Mouse (Mus musculus) forebrain, embryonic 16.5 days (tissue): ENCODE results near the gene Hoxa6. TPM values are rescaled to one million over a fixed set of nuclear protein-coding genes. Genes with fewer than 3 reads are reported as not detected.
A peak's percentile ranks its signal among the peaks of the same experiment; 100 is the strongest.

ENCODE experiments used
- ATAC-seq: fragments of 200-750 bp; cut with Nextera tagmentation; 2 replicates; pipeline ENCODE4 v1.8.0; 2017; ENCODE audit warnings: mild to moderate bottlenecking, moderate library complexity
- H3K27ac ChIP-seq: fragments of 300-500 bp; sonication (generic); 2 replicates; pipeline ENCODE4 v1.5.1; 2014; ENCODE audit warnings: low read length, control low read depth
- H3K27me3 ChIP-seq: fragments of 300-500 bp; sonication (generic); replicated peaks from 2 replicates; pipeline ENCODE4 v1.6.1; 2014; ENCODE audit warnings: low read length; ENCODE audit not compliant: control insufficient read depth, insufficient read depth
- H3K36me3 ChIP-seq: fragments of 300-500 bp; sonication (generic); 2 replicates; pipeline ENCODE4 v1.6.1; 2014; ENCODE audit not compliant: control insufficient read depth, insufficient read depth
- H3K4me1 ChIP-seq: fragments of 300-500 bp; sonication (generic); replicated peaks from 2 replicates; pipeline ENCODE4 v1.6.1; 2014; ENCODE audit warnings: low read length; ENCODE audit not compliant: control insufficient read depth, insufficient read depth
- H3K4me2 ChIP-seq: fragments of 300-500 bp; sonication (generic); 2 replicates; pipeline ENCODE4 v1.6.1; 2014; ENCODE audit warnings: mild to moderate bottlenecking, low read length, control low read depth
- H3K4me3 ChIP-seq: fragments of 300-500 bp; sonication (generic); replicated peaks from 2 replicates; pipeline ENCODE4 v1.5.1; 2014; ENCODE audit warnings: mild to moderate bottlenecking, low read length, control low read depth
- H3K9ac ChIP-seq: fragments of 300-500 bp; sonication (generic); replicated peaks from 2 replicates; pipeline ENCODE4 v1.6.1; 2014; ENCODE audit warnings: low read depth, low read length, control low read depth
- H3K9me3 ChIP-seq: fragments of 300-500 bp; sonication (generic); 2 replicates; pipeline ENCODE4 v1.6.1; 2016; ENCODE audit warnings: low read length; ENCODE audit not compliant: control insufficient read depth
- WGBS: fragments of 180-500 bp; shearing (Covaris S2); extraction: QIAGEN DNeasy Blood & Tissue Kit; methylation state at CpG from one replicate; pipeline ENCODE4 v1.1.7; 2014; 5-methylcytosine and 5-hydroxymethylcytosine counted together
- polyA plus RNA-seq: library from polyadenylated mRNA; unstranded; fragments of >200 nt; fragmentation: Nextera tagmentation; extraction: Ambion mirVana; gene quantifications from 2 replicates; pipeline ENCODE4 v1.2.1, GENCODE M21; 2015

The Hoxa6 gene
- polyA plus RNA-seq, 1 experiment from 2014 or later, result not detected

DNA sequence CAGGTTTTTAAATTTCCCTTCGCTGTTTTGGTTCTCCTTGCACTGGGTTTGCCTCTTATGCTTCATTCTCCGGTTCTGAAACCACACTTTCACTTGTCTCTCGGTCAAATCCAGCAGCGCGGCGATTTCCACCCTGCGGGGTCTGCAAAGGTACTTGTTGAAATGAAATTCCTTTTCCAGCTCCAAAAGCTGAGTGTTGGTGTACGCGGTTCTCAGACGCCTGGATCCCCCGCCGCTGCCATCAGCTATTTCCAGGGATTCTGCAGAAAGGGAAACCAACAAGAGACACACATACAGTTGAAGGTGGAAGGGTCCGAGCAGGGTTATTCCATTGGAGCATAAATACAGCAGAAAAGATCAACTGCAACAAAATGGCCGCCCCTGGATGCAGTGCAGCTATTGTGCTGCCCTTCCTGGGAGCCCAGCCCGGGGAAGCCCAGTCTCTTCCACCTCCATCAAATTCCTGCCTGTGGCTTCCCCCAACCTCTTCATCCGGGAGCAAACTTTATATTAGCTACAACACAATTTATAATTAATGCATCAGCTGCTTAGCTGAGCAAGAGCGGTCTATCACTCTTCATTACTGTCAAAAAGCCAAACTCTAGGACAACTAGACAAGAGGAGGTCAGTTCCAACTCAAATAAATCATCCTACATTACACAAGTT is 45.0 kb downstream of the Hoxa6 start:
- ATAC-seq, result no peak
- under 1% methylated on average over 17 of the region's 17 CpGs for WGBS
- Histone ChIP-seq H3K4me2 (no peak overlapping the region), H3K4me1 (peaks cover 4% of the 10 kb centered on the region), H3K9ac (no peak overlapping the region), H3K27me3 (peaks cover 86% of the 10 kb centered on the region), H3K27ac (no peak overlapping the region), H3K9me3 (no peaks in the 10 kb centered on the region), H3K4me3 (no peak overlapping the region), H3K36me3 (no peaks in the 10 kb centered on the region)

DNA sequence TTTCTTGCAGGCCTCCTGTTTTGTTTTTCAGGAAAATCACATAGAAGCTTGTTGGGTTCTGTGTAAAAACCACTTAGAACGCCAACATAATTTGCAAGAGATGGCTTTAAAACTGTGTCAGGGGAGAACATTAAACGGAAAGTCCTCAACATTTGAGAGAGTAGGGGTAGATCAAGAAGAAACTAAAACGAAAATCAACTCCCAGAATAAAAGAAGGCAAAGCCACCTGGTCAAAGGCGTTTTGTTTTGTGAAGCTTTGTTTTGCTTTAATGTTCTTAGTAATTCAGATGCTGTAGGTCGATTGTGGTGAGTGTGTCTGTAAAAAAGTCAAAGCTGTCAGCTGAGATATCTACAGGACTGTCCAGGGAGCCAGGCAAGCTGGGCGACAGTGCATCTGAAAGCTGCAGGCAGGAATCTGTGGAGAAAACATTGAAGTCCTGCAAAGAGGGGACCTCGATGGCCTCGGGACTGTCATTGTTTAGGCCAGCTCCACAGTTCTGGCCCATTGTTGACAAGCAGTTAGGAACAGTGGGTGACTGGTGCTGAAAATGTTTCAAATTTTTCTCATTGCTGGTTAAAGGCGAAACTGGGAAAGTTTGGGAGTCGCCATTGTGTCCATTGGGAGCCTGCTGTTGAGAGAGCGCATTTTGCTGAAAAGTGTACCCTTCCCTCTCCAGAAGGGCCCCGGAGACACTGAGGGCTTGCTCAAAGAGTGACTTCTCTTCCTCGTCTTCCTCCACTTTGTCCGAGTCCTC is 45.7 kb downstream of the Hoxa6 start:
- Histone ChIP-seq H3K9me3 (no peaks in the 10 kb centered on the region), H3K4me3 (no peak overlapping the region), H3K4me1 (peaks cover 11% of the 10 kb centered on the region), H3K9ac (no peak overlapping the region), H3K36me3 (no peaks in the 10 kb centered on the region), H3K27ac (no peak overlapping the region), H3K27me3 (peaks cover 89% of the 10 kb centered on the region), H3K4me2 (no peak overlapping the region)
- ATAC-seq, result no peak
- under 1% methylated on average over 14 of the region's 14 CpGs for WGBS

DNA sequence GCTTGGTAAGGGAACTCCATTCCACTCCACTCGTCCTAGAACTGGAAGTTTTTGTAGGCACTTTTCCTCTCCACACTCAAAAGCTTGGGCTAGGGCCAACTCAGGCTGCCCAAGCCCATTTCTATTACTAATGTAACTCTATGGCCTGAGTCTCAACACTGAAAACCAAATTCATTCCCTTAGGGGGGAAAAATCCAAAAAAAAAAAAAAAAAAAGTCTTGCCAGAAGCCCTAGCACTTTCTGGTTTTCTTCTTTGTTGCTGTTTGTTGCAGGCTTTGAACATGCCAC is 46.5 kb downstream of the Hoxa6 start:
- no peak overlapping the region for H3K27ac ChIP-seq
- no peaks in the 10 kb centered on the region for H3K36me3 ChIP-seq
- no peak overlapping the region for H3K4me3 ChIP-seq
- 0% methylated on average over 1 of the region's 1 CpGs for WGBS
- peaks cover 12% of the 10 kb centered on the region for H3K4me1 ChIP-seq
- peaks cover 89% of the 10 kb centered on the region for H3K27me3 ChIP-seq
- H3K4me2 ChIP-seq, result no peak overlapping the region
- no peaks in the 10 kb centered on the region for H3K9me3 ChIP-seq
- no peak for ATAC-seq
- H3K9ac ChIP-seq, result no peak overlapping the region

DNA sequence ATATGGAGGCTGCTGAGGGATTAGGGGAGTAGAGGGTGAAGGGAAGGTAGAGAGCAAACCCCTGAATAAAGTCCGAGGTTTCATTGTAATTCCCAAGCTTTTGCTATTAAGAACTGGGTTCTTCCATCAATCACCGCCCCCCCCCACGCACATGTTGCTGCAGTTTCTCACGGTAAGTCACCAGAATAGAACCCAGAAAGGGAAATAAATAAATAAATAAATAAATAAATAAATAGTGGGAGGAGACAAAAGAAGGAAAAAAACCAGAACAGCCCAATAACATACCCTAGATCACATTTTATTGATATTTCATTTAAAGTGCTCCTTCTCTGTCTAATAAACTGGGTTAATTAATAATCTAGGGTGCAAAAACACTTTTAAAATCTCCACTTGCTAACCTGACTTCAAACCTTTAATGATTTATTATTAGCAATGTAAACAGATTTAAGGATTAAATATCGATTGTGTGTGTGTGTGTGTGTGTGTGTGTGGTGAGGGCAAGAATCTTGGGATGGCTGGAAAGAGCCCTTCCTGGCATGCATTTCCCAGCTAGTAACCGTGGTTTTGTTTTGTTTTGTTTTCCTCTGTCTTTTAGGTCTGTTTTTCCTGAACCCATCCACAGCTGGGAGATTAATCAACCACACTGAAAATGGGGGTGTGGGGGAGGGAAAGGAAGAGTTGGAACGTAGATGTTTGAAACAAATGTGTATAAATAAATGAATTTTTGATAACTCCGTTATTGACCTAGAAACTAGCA is 47.0 kb downstream of the Hoxa6 start:
- Histone ChIP-seq H3K9ac (no peak overlapping the region), H3K4me2 (no peak overlapping the region), H3K36me3 (no peaks in the 10 kb centered on the region), H3K4me1 (peaks cover 12% of the 10 kb centered on the region), H3K27ac (no peak overlapping the region), H3K9me3 (no peaks in the 10 kb centered on the region), H3K27me3 (peaks cover 89% of the 10 kb centered on the region), H3K4me3 (no peak overlapping the region)
- 1% methylated on average over 8 of the region's 8 CpGs for WGBS
- ATAC-seq, result no peak

DNA sequence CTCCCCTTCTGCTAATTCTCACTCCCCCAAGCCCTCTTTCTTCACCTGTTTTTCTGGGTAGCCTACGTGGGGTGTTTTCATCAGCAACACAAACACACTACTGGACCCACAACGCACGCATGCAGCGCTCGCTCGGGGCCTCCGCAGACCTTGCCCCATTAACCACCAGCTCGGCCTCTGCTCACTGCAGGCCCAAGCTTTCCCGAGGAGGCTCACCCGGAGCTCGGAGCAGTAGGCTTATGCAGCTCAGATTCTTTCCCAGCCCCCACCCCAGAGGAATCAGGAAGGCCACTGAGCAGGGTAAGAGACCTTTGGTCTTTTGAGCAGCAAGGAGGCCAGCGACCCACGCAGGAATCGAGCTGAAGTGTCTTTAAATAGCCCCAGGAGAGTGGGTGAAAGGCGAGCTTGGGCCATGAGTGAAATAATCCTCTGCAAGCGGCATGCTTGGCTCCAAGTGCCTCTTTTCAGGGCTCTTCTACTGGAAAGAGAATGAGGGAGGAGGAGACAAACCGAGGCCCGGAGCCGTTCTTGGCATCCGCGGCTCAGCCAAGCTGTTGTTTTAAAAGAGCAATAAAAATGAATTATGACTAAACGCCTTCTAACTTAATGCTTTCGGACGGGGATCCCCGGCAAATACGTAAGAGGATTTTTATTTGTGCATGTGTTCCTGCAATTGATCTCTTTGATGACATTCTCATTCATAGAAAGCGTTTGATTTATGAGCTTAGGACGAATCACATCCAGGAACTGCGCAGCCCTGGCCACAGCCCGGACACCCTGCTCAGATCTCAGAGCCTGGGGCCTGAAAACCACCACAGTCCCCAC is 47.8 kb downstream of the Hoxa6 start:
- ATAC-seq, result no peak
- Histone ChIP-seq H3K9ac (no peak overlapping the region), H3K9me3 (no peaks in the 10 kb centered on the region), H3K4me3 (no peak overlapping the region), H3K4me2 (no peak overlapping the region), H3K4me1 (peaks cover 12% of the 10 kb centered on the region), H3K36me3 (no peaks in the 10 kb centered on the region), H3K27me3 (peaks cover 89% of the 10 kb centered on the region), H3K27ac (no peak overlapping the region)
- under 1% methylated on average over 30 of the region's 30 CpGs for WGBS

DNA sequence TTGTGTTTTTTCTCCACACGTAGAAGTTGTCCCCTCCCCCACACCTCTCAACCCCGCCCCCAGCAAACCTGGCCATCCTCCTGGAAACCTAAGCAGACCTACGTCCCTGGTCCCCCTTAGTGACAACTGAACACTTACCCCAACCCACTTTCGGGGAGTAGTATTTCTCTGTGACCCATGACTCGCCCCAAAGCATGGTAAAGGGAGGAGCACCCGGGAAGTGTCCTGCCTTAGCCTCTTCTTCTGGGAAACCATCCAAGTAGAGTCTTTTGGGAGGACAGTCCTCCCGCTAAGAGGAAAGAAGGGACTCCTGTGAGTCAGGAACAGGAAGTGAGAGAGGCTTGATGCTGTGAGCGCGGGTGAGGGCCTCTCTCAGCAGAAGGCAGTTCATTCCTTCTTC is 48.5 kb downstream of the Hoxa6 start:
- Histone ChIP-seq H3K4me1 (peaks cover 12% of the 10 kb centered on the region), H3K36me3 (no peaks in the 10 kb centered on the region), H3K4me3 (no peak overlapping the region), H3K9ac (no peak overlapping the region), H3K4me2 (no peak overlapping the region), H3K27me3 (peaks cover 88% of the 10 kb centered on the region), H3K9me3 (no peaks in the 10 kb centered on the region), H3K27ac (no peak overlapping the region)
- 2% methylated on average over 7 of the region's 9 CpGs for WGBS
- no peak for ATAC-seq

DNA sequence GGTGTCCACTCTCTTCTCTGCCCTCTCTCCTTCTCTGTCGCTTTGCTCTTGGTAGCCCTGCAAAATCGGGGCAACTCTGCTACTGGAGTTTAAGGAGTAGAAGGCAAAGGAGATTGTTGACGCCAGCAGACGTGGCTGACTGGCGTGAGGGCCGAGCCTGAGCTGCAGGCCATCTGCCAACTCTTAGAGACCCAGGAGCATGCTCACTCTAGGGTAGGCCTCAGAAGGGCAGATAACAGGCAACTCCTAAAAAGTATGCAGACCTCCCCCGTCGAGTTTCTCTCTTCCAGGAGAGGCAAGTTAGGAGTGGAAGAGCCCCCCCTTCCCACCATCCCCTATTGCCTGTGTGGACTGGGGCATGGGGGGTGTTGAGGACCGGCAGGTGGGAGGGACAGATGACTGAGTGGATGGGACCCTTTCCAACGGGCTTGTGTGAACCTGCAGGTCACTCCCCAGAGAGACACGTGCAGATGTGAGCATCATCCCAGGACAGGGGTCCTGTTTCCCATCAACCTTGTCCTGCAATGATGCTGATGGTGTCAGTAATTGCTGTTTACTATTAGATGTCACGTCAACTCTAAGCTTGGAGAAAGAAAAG is 49.3 kb downstream of the Hoxa6 start:
- Histone ChIP-seq H3K9me3 (no peaks in the 10 kb centered on the region), H3K9ac (no peak overlapping the region), H3K27ac (no peak overlapping the region), H3K27me3 (peaks cover 90% of the 10 kb centered on the region), H3K4me2 (no peak overlapping the region; the same call in 1 of the 2 replicates), H3K36me3 (no peaks in the 10 kb centered on the region), H3K4me3 (no peak overlapping the region), H3K4me1 (peaks cover 12% of the 10 kb centered on the region)
- 3% methylated on average over 12 of the region's 12 CpGs for WGBS
- no peak for ATAC-seq

DNA sequence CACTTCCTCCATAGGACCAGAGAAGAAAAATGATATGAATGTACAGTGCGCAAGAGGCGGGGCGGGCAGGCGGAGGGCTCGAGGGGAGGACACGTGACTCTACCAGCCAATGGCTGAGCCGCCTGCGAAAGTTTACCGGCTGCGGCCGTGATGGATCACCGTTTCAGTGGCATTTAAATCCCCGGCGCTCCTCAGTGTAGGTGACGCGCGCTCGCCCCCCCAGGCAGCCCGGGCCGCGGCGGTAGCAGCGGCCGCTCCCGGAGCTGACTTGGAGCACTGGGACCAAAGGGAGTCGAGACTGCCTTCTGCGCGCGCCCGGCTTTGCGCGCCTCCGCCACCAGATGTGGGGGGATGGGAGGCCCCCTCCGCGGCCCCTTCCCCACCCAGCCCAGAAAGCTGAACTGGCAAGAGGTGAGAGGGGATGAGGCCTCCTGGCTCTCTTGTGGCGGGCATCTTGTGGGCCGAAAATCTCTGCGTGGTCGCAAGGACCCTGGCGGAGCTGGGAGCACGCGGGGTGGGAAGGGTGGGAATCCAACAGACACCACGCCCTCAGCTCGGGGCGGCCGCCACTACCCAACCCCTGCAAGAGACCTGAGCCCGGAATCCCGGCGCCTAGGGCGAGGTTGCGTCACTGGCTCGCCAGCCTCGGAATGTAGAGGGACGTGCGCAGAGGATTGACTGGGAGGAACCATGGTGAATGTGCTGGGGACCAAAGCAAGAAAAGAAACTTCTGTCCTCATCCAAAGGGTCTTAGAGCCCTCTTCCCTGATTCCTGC is 50.1 kb downstream of the Hoxa6 start, which contains the start of gene Hoxa1:
TSS of gene Hoxa1 (minus strand) at position 42 of the 776 bp plus-strand sequence.
- Histone ChIP-seq H3K9me3 (no peaks in the 10 kb centered on the region), H3K9ac (no peak within 1 kb of the TSS), H3K4me1 (peaks cover 12% of the 10 kb centered on the region), H3K4me2 (peak within 1 kb of the TSS; percentile 56), H3K4me3 (peak within 1 kb of the TSS; percentile 37), H3K27me3 (peaks cover 90% of the 10 kb centered on the region), H3K36me3 (no peaks in the 10 kb centered on the region), H3K27ac (no peak within 1 kb of the TSS)
- ATAC-seq, result peak; percentile 76
- under 1% methylated on average over 55 of the region's 55 CpGs for WGBS
